Mouse (Mus musculus) E14TG2a.4 (cell line): ENCODE measurements at regions not wholly inside any gene's neighbourhood (a gene's known extent, or its start where the extent isn't known, plus 50 kb on each side); places are given as distances from the start of the nearest gene placed in this dataset.

Source experiments
- CTCF ChIP-seq: conservative IDR thresholded peaks from 2 replicates; pipeline ENCODE4 v1.5.1; 2014; ENCODE audit warnings: low read length
- POU5F1 ChIP-seq: IDR thresholded peaks from 2 replicates; pipeline ENCODE4 v1.6.1; 2014; ENCODE audit warnings: low read length, borderline replicate concordance

DNA sequence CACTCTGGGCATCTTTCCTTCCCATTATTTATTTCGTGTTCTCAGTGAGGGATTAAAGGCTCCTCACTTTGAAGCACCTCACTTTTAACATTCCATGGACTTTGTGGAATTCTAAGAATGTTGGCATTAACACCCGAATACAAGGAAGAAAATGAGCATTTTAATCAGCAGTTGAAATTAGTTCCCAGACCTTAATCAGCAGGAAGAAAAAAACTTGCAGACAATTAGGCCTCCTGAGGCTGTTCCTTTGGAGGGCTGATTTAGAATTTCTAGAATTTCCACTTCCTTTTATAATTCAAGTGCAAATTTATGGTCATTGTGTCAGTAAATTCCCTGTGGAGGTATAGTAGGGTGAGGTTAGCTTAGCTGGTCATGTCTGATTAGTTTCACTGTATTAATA is 407.6 kb downstream of the Dync2h1 start:
- no peak for TF ChIP-seq CTCF
- no peak for TF ChIP-seq POU5F1
